Mouse (Mus musculus) stomach, embryonic 16.5 days (tissue): ENCODE results near the gene Cops2. TPM values are rescaled to one million over a fixed set of nuclear protein-coding genes. Genes with fewer than 3 reads are reported as not detected.

Experiments
- ATAC-seq: fragments of 200-750 bp; cut with Nextera tagmentation; 2 replicates; pipeline ENCODE4 v1.8.0; 2017; ENCODE audit warnings: moderate number of reproducible peaks, moderate TSS enrichment; ENCODE audit not compliant: insufficient read depth, low FRiP score
- H3K27ac ChIP-seq: fragments of 300-500 bp; sonication (generic); 2 replicates; pipeline ENCODE4 v1.5.1; 2014; ENCODE audit warnings: low read length
- H3K27me3 ChIP-seq: fragments of 300-500 bp; sonication (generic); 2 replicates; pipeline ENCODE4 v1.6.1; 2014; ENCODE audit warnings: low read length, control low read depth, mixed read lengths; ENCODE audit not compliant: control insufficient read depth, insufficient read depth
- H3K36me3 ChIP-seq: fragments of 300-500 bp; sonication (generic); 2 replicates; pipeline ENCODE4 v1.6.1; 2014; ENCODE audit warnings: low read length; ENCODE audit not compliant: control insufficient read depth, insufficient read depth
- H3K4me1 ChIP-seq: fragments of 300-500 bp; sonication (generic); 2 replicates; pipeline ENCODE4 v1.6.1; 2014; ENCODE audit warnings: low read length, control low read depth, mixed read lengths; ENCODE audit not compliant: control insufficient read depth, insufficient read depth
- H3K4me2 ChIP-seq: fragments of 300-500 bp; sonication (generic); 2 replicates; pipeline ENCODE4 v1.6.1; 2014; ENCODE audit warnings: low read depth, low read length, mixed read lengths
- H3K4me3 ChIP-seq: fragments of 300-500 bp; sonication (generic); replicated peaks from 2 replicates; pipeline ENCODE4 v1.5.1; 2014; ENCODE audit warnings: mild to moderate bottlenecking, low read length
- H3K9ac ChIP-seq: fragments of 300-500 bp; sonication (generic); 2 replicates; pipeline ENCODE4 v1.6.1; 2014; ENCODE audit warnings: low read length
- H3K9me3 ChIP-seq: fragments of 300-500 bp; sonication (generic); replicated peaks from 2 replicates; pipeline ENCODE4 v1.6.1; 2016; ENCODE audit warnings: low read length, control low read depth; ENCODE audit not compliant: control insufficient read depth
- WGBS: fragments of 180-500 bp; shearing (Covaris S2); extraction: QIAGEN DNeasy Blood & Tissue Kit; methylation state at CpG from one replicate; pipeline ENCODE4 v1.1.7; 2014; 5-methylcytosine and 5-hydroxymethylcytosine counted together
- polyA plus RNA-seq: library from polyadenylated mRNA; unstranded; fragments of >200 nt; fragmentation: Nextera tagmentation; extraction: Ambion mirVana; gene quantifications from 2 replicates; pipeline ENCODE4 v1.2.1, GENCODE M21; 2015

Cops2 gene
- polyA plus RNA-seq, 1 experiment from 2014 or later: 70.5 TPM

DNA sequence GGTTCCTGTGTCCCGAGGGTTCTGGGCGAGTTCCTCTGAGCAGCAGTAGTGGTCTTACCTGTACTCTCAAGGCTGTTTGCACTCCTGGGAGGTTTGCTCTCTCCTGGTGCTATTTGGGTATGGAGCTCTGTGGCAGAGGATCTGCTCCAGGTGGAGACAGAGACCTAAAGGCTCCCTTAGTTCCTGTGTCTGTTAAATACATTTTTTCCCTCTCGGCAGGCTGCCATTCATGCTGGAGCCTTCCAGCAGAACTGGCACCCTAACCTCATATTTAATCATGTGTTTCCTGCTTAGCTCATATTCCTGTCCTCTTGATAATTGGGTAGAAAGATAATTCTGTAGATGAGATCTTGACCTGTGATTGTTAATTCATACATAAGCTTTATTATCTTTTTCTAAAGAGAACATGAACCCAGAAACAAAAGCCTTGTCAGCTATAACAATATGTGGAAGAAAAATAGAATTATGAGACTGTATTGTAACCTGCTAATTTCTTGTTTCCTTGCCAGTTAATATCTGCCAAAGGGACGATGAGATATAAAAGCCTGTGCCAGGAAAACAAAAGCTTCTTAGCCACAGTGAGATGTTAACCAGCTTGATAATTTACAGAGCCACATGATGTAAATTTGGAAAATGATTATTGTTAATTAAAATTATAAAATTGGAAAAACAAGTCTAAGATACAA, 27.1 kb upstream of the Cops2 start:
- Histone ChIP-seq H3K9ac (no peak overlapping the region), H3K4me1 (no peaks in the 10 kb centered on the region), H3K27ac (no peak overlapping the region), H3K4me3 (no peak overlapping the region), H3K36me3 (no peaks in the 10 kb centered on the region), H3K4me2 (no peak overlapping the region), H3K9me3 (no peaks in the 10 kb centered on the region), H3K27me3 (no peaks in the 10 kb centered on the region)
- no peak for ATAC-seq
- 72% methylated on average over 4 of the region's 4 CpGs for WGBS

DNA sequence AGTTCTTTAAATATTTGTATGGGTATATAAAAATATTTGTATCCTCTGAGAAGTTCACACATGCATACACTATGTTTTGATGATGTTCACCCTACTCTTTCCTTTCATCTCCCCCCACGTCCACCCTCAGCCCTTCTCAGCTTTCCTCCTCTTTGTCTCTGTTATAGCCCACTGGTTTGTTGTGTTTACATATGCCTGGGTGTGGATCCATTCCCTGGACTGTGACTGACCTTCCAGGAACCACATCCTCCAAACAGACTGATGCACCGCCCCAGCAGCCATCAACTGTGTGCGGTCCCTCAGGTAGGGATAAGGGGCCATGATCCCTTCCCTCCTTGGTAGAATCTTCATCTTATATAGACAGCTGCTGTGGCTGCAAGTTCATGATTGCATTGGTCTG, 11.2 kb upstream of the Cops2 start:
- H3K27ac ChIP-seq: no peak overlapping the region
- no peaks in the 10 kb centered on the region for H3K27me3 ChIP-seq
- 69% methylated on average over 3 of the region's 3 CpGs for WGBS
- H3K9ac ChIP-seq: no peak overlapping the region
- ATAC-seq: no peak
- H3K4me3 ChIP-seq: no peak overlapping the region
- H3K4me1 ChIP-seq: peaks cover 10% of the 10 kb centered on the region; the same call in 1 of the 2 replicates
- no peak overlapping the region for H3K4me2 ChIP-seq
- H3K9me3 ChIP-seq: no peaks in the 10 kb centered on the region
- H3K36me3 ChIP-seq: no peaks in the 10 kb centered on the region

GRCm38 (mm10) chr2:125868301-125868700, 9.4 kb upstream of the Cops2 start:
- peaks cover 10% of the 10 kb centered on the region; the same call in 1 of the 2 replicates for H3K4me1 ChIP-seq
- no peak overlapping the region for H3K27ac ChIP-seq
- no peak overlapping the region for H3K4me2 ChIP-seq
- no peaks in the 10 kb centered on the region for H3K27me3 ChIP-seq
- no peak overlapping the region for H3K4me3 ChIP-seq
- 84% methylated on average over 3 of the region's 3 CpGs for WGBS
- no peaks in the 10 kb centered on the region for H3K9me3 ChIP-seq
- H3K36me3 ChIP-seq: no peaks in the 10 kb centered on the region
- no peak overlapping the region for H3K9ac ChIP-seq
- no peak for ATAC-seq

- Histone ChIP-seq H3K4me3 (peak overlapping the region; percentile 68), H3K36me3 (no peaks in the 10 kb centered on the region), H3K9me3 (no peaks in the 10 kb centered on the region), H3K9ac (peak overlapping the region; percentile 75), H3K27ac (no peak overlapping the region), H3K4me1 (peaks cover 10% of the 10 kb centered on the region; the same call in 1 of the 2 replicates), H3K4me2 (peak overlapping the region; percentile 83), H3K27me3 (no peaks in the 10 kb centered on the region)
- peak; percentile 90 for ATAC-seq
- 2% methylated on average over 23 of the region's 23 CpGs for WGBS
These were observed 7.3 kb upstream of the Cops2 start for GRCm38 (mm10) chr2:125866058-125866740.

GRCm38 (mm10) chr2:125865585-125865984, 6.6 kb upstream of the Cops2 start:
- Histone ChIP-seq H3K4me2 (peak overlapping the region; percentile 83), H3K27me3 (no peaks in the 10 kb centered on the region), H3K36me3 (no peaks in the 10 kb centered on the region), H3K4me3 (peak overlapping the region; percentile 68), H3K9ac (no peak overlapping the region), H3K4me1 (peaks cover 10% of the 10 kb centered on the region; the same call in 1 of the 2 replicates), H3K9me3 (no peaks in the 10 kb centered on the region), H3K27ac (no peak overlapping the region)
- no peak for ATAC-seq

GRCm38 (mm10) chr2:125864551-125864950, 5.6 kb upstream of the Cops2 start:
- 87% methylated on average over 1 of the region's 1 CpGs for WGBS
- Histone ChIP-seq H3K4me1 (peaks cover 10% of the 10 kb centered on the region; the same call in 1 of the 2 replicates), H3K36me3 (no peaks in the 10 kb centered on the region), H3K9ac (no peak overlapping the region), H3K9me3 (no peaks in the 10 kb centered on the region), H3K27ac (no peak overlapping the region), H3K4me3 (no peak overlapping the region), H3K4me2 (no peak overlapping the region), H3K27me3 (no peaks in the 10 kb centered on the region)
- ATAC-seq: no peak

GRCm38 (mm10) chr2:125863799-125864198, 4.9 kb upstream of the Cops2 start:
- Histone ChIP-seq H3K27ac (no peak overlapping the region), H3K4me1 (peaks cover 10% of the 10 kb centered on the region; the same call in 1 of the 2 replicates), H3K36me3 (no peaks in the 10 kb centered on the region), H3K4me2 (no peak overlapping the region), H3K9me3 (no peaks in the 10 kb centered on the region), H3K27me3 (no peaks in the 10 kb centered on the region), H3K4me3 (no peak overlapping the region), H3K9ac (no peak overlapping the region)
- ATAC-seq: no peak
- WGBS: 79% methylated on average over 3 of the region's 3 CpGs

DNA sequence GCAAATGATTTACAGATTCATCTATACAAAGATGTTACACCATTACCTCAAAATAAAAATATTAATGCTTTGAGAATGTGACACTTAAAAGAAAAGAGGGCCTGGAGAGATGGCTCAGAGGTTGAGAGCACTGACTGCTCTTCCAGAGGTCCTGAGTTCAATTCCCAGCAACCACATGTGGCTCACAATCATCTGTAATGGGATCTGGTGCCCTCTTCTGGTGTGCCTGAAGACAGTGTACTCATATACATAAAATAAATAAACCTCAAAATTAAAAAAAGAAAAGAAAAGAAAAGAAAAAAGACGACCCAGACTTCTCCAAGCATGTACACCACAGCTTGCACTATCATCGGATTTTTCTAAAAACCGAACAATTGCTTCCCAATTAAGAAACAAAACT, 1.2 kb downstream of the Cops2 start:
- H3K4me1 ChIP-seq: 0 out of 2 replicates have a peak, but pooled peaks cover 7% of the 10 kb centered on the region
- 42% methylated on average over 3 of the region's 3 CpGs for WGBS
- H3K27ac ChIP-seq: no peak overlapping the region
- no peak for ATAC-seq
- no peaks in the 10 kb centered on the region for H3K9me3 ChIP-seq
- no peaks in the 10 kb centered on the region for H3K36me3 ChIP-seq
- H3K27me3 ChIP-seq: no peaks in the 10 kb centered on the region
- peak overlapping the region; percentile 100 for H3K4me3 ChIP-seq
- H3K9ac ChIP-seq: no peak overlapping the region
- H3K4me2 ChIP-seq: peak overlapping the region; percentile 76

DNA sequence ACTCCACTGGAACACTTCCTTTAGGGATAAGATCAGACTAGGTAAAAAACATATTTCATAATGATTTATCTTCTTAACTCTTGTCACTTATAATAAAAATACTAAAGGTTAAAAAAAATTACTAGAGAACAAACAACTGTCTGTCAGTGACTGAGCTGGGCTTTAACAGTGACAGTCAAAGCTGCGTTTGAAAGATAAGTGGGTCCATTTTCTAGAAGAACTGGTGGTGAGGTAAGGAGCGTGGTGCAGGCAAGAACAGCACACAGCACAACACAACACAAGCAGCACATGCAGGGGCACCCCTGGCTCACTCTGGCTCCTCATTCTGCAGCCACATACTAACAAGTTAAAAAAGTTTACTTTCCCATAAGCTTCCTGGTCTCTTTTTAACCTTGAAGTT, 7.7 kb downstream of the Cops2 start:
- Histone ChIP-seq H3K36me3 (peaks cover 7% of the 10 kb centered on the region), H3K9ac (no peak overlapping the region), H3K4me1 (0 out of 2 replicates have a peak, but pooled peaks cover 2% of the 10 kb centered on the region), H3K27ac (no peak overlapping the region), H3K4me3 (no peak overlapping the region), H3K27me3 (no peaks in the 10 kb centered on the region), H3K9me3 (no peaks in the 10 kb centered on the region), H3K4me2 (no peak overlapping the region)
- WGBS: 61% methylated on average over 2 of the region's 2 CpGs
- no peak for ATAC-seq
